Mouse (Mus musculus): ENCODE results near the gene Tgfbrap1. TPM values are rescaled to one million over a fixed set of nuclear protein-coding genes. Genes with fewer than 3 reads are reported as not detected.
"Not testable (repeated sequence)": the region's sequence is repeated elsewhere in the genome, so short reads cannot be mapped to it uniquely, and the experiment has no call there.

The Tgfbrap1 gene
- total RNA-seq, 2 experiments from 2014 or later: 16.3 to 17.3 TPM

- peak; percentile 68 for DNase-seq
Observed at GRCm38 (mm10) chr1:43110556-43110955, 12.1 kb upstream of the Tgfbrap1 start.

- no peak for DNase-seq
Observed at GRCm38 (mm10) chr1:43108729-43109128, 10.3 kb upstream of the Tgfbrap1 start.

DNA sequence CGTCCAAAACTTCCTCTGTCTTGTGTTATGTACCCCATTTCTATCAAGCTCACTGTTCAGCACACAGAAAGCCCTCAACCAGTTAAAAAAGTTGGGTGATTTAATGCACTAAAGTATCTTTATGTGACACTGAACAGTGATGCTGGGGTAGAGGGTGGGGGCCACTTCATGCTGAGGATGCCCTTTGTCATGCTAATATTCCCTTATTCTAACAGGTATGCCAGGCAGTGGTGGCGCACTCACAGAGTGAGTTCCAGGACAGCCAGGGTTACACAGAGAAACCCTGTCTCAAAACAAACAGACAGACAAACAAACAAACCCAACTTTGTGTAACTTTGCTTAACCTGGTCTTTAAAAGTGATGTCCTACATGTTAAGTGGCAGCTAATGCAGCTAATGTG is 4.2 kb downstream of the Tgfbrap1 start:
- no peak for DNase-seq

DNA sequence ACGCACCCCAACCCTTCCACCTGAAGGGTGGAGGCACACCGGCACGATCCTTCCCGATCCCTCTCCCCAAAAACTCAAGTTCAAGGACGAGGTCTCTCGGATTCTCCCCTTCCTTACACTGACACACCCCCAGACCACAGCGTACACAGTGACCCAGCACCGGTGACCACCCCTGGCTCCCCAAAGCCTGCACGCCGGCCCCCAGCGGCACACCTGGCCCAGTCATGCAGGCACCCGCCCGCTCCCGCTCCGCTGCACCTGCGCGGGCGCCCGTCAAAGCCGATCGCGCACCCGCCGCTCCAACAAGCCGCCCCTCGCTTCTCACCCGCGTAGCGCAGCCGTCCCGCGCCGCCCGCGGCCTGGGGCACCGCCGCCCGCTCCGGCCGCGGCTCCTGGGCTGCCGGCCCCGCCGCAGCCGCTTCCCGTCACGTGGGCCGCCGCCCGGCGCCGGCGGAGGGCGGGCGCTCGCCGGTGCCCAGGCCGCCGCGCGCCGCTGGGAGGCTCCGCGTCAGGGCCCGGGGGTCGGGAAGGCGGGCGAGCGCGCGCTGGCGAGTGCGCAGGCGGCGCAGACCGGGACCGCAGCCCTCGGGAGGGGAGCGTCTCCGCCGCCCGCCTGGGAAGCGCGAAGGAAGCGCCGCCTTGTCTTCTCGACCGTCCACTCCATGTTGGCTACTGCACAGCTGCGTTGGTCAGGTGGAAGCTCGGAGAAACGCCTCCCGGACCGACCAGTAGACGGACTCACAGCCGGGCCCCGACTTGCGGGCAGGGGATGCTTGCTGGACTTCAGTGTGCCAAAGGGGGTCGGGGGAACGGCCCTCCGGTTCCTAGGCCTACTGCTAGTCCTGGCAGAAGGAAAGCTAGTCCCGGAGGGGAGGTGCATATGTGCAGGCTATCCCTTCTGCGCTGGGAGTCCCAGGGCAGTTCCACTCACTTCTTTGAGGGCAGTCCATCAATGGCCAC is 6.1 kb downstream of the Tgfbrap1 start:
- peak; percentile 65 for DNase-seq

- DNase-seq: no peak
Observed at GRCm38 (mm10) chr1:43091306-43092055, 7.0 kb downstream of the Tgfbrap1 start.

DNA sequence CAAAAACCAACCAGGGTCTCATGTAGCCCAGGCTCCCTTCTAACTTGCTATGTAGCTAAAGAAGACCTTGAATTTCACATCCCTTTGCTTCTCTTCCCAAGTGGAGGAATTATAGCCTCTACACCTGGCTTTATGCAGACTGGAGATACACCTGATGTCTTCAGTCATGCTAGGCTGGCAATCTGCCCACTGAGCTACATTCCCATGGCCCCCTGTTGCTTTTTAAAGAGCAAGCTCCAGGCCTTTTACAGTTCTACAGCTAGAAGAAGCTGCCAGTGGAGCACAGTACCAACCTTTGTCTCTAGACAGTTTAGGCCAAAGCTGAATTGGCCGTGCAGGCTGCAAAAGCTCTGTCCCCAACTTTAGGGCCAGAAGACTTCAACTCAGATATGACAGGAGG is 8.0 kb downstream of the Tgfbrap1 start:
- no peak for DNase-seq

DNA sequence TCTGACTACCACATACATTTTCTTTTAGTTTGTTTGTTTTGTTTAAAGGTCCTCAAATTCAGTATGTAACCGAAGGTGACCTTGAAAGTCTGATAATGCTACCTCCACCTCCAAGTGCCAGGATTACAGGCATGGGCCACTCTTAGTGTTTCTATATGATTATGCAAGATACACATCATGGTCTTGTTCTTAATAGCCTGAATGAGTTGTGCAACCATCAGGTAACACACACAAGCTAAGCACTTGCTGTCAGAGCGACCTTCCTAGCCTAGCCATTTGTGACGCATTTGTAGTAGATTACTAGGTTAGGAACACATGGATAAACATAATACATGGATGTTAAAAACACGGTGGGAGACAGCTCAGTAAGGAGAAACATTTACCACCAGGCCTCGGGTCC is 15.5 kb downstream of the Tgfbrap1 start:
- DNase-seq: no peak

DNA sequence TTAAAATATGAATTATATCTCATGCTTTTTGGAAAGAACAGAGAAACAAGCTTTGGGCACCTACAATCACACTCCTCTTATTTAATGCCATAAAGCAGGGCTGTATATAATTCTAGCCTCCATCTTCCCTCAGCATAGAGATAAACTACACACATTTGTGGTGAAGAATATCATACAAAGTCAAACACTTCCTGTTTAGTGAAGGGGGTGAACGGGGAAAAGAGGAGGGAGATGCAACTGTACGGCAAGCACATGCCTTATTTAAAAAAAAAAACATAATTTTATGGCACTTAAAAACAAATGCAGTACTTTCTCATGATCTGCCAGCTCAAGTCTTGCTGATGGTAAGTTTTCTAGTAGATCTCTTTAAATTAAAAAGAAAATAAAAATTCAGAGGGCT is 20.3 kb downstream of the Tgfbrap1 start:
- no peak for DNase-seq

GRCm38 (mm10) chr1:43074791-43075190 is 23.6 kb downstream of the Tgfbrap1 start:
- DNase-seq: no peak

- DNase-seq: no peak
Observed at GRCm38 (mm10) chr1:43072561-43072960, 25.9 kb downstream of the Tgfbrap1 start.

DNA sequence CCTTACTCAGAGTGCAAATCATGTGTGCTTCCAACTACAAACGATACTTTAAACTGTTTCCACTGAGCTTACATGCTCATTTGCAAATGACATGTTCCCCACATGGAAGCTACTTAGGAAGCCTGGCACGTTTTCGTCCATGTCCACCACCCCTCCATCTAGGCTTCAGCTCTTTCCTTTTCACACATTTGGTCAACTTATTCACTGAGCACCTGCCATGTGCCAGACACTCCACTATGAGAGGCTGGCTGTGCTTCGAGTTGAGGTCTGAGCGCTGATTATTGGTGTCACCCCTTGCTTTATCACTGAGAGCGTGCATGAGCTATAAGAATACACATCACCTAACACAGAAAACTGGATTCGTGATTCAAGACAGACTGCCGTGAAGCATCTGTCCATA is 26.4 kb downstream of the Tgfbrap1 start:
- DNase-seq: no peak

- DNase-seq: no peak
Observed at GRCm38 (mm10) chr1:43070726-43071125, 27.7 kb downstream of the Tgfbrap1 start.

GRCm38 (mm10) chr1:43067551-43067950 is 30.9 kb downstream of the Tgfbrap1 start:
- no peak for DNase-seq

GRCm38 (mm10) chr1:43066573-43066972 is 31.9 kb downstream of the Tgfbrap1 start:
- DNase-seq: no peak

- peak; percentile 77 for DNase-seq
Observed at GRCm38 (mm10) chr1:43065615-43066310, 32.7 kb downstream of the Tgfbrap1 start.

DNA sequence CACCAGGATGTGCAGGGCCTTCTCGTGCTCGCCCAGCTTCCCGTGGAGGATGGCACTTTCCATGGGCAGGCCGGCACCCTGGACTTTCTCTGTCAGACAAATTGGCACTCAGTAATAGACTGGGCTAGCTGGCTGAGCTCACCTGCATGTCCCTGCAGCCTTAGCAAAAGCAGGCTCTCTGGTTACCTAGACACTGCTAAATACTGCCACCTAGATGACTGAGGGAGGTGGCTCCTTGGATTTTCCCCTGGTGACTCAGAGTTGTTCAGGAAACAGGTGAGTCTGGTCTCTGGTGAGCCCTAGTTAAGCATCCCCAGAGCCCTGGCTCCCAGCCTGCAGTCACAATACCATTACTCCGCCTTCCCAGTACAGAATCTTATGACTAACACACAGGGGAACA is 46.5 kb downstream of the Tgfbrap1 start:
- no peak for DNase-seq

- no peak for DNase-seq
Observed at GRCm38 (mm10) chr1:43047811-43048210, 50.6 kb downstream of the Tgfbrap1 start.

DNA sequence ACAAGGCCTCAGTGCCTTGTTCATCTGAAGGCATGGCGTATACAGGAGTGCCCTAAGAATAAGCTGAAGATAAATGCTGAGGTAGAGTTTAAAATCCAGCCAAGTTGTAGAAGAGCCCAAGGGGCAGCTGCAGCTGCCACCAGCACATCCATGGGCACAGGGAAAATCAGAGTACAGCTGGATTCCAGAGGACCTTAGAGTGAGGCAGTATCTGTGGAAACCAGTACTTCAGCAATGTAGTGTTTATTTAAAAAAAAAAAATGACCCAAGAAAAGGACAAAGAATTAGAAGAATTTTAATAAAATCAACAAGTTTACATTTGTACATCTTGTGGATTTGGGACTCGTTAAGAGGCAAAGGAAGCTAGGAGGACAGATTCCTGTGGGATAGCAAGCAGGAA is 51.4 kb downstream of the Tgfbrap1 start:
- no peak for DNase-seq

- DNase-seq: no peak
Observed at GRCm38 (mm10) chr1:43045204-43045982, 53.0 kb downstream of the Tgfbrap1 start.

DNA sequence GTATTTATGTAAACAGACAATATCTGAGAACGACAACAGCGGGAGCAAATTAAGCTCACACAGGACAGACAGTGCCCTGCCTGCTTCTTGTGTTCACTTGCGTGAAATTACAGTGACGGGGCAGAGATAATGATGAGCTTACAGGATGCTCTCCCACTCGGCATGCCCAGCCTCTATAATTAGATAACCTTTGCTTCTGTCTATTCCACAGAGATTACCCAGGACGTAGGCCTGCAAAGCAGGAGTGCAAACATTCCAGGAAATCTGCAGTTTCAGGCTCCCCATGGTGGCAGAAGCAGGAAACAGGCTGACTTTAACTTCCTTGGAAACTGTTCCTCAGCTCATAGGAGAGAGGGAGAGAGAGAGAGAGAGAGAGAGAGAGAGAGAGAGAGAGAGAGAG is 56.2 kb downstream of the Tgfbrap1 start:
- no peak for DNase-seq

DNA sequence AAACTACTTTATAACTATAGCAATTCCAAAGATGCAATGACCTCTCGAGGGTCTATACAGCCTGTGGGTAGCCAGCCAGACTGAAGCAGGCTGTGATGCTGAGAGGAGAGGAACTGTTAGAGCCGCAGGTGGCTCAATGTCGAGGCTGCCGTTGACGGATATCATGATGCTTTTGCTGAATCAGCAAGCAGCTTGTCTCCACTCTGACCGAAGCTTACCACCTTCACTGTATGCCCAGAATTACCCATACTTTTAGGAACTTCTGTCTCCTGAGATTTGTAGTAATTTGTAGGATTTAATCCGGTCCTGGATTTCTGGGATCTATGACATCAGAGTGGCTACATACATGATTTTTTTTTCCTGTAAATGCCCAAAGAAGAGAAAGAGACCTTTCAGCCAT is 62.4 kb downstream of the Tgfbrap1 start:
- DNase-seq: no peak

DNA sequence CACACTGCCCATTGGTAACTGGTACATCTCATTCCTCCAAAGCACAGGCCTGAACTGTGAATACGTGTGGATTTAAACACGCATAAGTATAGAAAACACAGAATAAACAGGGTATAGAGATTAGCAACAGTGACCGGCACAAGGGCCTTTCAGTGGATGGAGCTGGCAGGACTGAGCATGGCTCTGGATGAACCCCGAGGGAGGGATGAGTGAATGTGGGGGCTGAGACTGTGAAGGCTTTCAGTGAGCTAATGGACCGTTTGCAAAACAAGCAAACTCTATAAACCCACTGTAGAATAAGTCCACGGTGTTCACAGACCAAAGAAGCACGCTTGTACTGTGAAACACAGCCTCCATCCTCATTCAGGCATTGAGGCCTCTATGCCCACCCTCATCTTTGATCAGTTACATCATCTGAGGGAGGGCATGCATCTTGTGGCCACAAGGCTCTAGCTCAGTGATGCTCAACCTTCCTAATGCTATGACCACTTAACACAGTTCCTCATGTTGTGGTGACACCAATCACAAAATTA is 83.2 kb downstream of the Tgfbrap1 start:
- DNase-seq: not testable (repeated sequence)
